Mouse (Mus musculus) neutrophil, adult 5-6 weeks (primary cell): Measurements from ENCODE around the gene Serhl. TPM values are rescaled to one million over a fixed set of nuclear protein-coding genes. Genes with fewer than 3 reads are reported as not detected.

ENCODE experiments used
- ATAC-seq: fragments of 151-379, 151-347 bp; 2 replicates; pipeline ENCODE4 v1.8.0; 2017; ENCODE audit warnings: mild to moderate bottlenecking, moderate TSS enrichment; ENCODE audit not compliant: insufficient number of reproducible peaks, poor library complexity, low FRiP score, severe bottlenecking; ENCODE audit errors: extremely low read depth
- total RNA-seq: library from RNA; stranded (forward); fragments of 200-1000 nt; gene quantifications from 2 replicates; pipeline ENCODE4 v1.2.3, GENCODE M21; 2017

The Serhl gene
- total RNA-seq, 1 experiment from 2014 or later: 20.3 TPM

DNA sequence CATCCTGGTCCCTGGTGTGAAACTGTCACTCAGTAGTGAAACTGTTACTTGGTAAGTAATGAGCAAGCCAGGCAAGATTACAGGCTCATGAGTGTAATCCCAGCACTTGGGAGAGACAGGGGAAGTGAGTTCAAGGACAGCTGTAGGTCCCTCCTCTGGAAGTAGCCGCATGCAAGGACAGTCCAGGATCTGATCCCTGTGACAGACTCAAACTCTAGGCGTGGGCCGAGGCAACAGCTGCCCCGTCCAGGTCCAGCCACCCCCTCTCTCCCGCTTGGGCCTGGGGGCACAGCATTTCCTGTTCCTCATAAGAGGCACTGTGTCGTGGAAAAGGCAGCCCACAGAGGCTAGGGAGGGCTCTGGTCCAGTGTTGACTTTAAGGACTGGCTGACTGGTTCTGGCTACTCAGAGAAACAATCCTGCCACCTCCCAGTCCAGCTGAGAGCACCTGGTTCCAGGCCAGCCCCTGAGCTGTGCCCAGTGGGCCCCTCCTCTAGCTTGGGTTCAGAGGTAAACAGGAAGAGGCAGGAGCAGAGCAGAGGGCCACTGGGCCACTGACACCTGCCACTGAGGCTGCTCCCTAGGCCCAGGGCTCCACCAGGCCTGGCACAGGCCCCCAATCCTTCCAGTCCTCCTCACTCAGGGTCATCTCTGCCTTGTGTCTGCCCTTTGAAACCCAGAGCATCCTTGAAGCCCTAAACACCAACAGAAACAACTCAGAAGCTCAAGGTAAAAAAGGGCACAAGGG is 66.5 kb downstream of the Serhl start:
- no peak for ATAC-seq

DNA sequence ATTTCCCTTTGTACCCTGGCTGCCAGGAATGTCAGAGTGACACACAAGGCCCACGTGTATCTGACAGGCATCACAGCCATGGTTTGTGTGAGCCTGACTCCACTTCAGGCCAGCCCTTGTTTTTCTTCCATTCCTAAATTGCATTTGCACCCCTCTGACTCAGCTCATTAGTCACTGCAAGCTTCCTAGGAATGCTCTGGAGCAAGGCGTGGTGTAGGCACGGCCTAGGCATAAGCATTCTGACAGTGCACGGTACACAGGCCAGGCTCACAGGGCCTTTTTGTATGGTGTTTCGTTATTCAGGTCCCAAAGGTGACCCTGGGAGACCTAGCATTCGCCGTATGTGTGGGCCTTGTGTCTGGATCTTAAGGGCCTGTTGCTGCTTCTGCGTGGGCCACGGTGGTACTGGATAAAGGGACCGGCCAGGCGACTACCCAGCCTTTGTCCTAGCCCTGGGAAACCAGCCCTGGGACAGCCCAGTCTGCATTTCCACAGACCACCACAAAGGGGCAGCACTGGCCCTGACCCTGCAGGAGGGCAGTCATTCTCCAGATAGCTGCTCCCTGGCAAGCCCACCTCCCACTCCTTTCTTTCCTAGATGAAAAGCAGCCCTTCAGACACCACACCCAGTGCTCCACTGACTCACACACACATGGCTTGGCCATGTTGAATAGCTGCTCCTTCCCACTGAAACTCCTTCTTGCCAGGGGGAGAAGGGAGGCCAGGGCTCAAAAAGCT is 67.8 kb downstream of the Serhl start:
- ATAC-seq: peak; percentile 31; the same call in 1 of the 2 replicates

DNA sequence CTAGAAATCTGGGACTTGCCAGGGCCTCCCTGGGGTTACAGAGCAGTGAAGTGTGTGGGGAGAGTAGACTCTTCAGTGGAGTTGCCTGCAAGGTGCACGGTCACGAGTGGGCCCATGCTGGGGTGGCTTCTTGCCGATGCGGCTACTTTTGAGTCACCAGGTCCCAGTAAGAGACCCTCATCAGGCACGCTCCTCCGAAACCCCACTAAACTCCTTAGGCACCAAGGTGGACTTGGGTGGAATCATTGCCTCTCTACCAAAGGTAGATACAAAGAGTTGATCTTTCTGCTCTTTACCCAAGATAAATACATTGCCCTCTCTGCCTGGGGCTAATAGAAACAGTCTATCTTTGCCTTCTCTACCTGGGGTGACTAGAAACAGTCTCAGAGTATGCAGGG is 68.4 kb downstream of the Serhl start:
- ATAC-seq: no peak

DNA sequence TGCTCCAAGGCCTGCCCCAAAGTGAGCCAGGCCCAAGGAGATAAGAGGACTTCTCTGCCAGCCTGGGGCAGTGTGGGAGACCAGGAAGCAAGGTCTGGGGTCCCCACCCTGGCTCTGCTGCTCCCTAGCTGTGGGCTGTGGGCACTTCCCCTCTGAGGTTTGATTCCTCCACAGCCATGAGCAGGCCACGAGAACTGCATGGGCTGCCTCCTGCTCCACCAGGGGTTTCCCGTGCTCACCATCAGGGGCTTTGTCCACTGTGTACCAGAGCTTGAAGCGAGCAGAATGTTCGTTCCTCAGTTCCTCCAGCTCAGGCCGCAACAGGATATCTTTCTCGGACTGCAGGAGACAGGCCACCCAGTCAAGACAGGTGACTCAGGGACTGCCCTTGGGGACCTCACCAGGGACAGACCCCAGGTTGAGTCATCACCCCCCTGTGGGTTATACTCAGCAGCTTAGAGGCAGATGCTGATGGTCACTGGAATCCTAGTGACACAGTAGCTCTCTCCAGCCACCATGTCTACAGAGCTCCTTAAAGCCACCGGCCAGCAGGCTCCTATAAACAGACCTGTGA is 69.4 kb downstream of the Serhl start:
- no peak for ATAC-seq

DNA sequence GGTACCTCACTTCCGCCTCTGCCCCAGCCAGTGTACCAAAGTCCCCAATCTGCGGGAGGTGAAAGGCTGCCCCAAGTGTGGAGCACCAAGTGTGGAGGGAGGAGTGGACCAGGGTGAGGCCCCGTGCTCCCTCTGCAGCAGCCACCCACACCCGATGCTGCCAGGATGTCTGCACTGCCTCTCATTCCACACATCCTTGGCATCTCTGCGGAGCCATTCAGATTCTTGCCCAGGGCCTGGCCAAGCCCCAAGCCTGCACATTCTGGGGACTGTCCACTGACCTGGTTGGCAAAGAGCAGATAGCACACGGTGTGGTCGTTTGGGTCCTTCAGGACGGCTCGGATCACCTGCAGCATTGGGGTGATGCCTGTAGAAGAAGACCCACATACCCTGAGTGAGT is 70.5 kb downstream of the Serhl start:
- no peak for ATAC-seq

DNA sequence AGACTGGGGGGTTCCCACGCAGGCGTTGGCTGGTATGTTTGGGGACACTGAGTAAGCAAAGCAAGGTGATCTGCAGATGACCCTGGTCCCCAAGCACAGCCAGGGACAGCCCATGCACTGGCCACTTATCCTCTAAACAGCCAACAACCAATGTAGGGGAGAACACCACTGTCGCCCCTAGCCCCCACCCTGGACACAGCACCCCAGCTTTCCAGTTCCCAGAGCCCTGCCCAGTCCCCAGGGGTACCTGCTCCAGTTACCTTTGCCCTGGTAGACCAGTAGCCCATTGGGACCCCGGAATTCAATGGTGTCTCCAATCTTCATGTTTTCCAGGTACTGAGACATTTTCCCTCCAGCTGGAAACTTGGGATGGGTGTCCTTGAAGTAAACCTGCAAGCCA is 71.3 kb downstream of the Serhl start:
- ATAC-seq: no peak

DNA sequence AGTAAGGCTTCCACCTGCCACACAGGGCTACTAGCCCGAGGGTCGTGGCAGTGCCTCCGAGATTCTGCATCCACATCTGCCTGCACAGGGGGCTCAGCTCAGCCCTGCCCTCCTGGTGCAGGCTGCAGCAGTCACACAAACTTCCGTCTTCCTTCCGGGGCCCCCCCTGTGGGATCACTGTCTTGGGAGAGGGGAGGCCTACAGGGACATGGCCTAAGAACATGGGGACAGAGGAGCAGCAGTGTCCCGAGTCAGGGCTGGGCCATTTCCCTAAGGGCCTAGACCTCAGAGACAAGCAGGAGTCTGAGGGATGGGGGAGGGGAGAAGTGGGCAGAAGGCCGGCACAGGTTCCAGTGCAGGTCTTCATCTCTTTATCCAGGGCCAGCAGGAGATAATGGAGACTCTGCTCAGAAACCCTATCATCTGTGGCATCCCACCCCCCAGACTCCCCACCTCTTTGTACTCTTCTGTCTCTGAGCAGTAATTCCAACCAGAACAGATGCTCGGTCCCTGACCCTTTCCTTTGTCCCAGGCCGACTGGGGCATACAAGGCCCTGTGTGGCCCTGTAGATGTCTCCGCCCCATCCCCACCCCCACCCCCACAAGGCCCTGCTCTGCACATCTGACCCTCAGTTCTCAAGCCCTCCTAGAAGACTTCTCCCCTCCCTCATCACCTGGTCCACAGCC is 71.9 kb downstream of the Serhl start:
- ATAC-seq: no peak

DNA sequence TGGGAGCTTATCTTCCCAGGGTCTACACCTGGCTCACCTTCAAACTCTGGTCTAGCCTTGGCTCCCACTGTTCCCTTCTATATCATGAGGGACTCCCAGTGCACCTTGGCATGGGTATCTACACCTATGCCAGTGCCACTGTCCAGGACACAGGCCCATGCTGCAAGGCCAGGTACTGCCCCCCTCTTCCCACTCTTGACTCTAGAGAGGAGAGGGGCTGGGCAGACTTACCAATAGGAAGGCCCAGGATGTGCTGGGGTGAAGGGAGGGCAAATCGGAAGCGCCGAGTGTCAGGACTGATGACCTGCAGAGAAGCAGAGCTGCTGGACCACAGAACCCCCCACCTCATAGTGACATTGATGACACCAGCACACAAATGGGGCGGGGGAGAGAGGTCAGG is 72.7 kb downstream of the Serhl start:
- ATAC-seq: no peak

DNA sequence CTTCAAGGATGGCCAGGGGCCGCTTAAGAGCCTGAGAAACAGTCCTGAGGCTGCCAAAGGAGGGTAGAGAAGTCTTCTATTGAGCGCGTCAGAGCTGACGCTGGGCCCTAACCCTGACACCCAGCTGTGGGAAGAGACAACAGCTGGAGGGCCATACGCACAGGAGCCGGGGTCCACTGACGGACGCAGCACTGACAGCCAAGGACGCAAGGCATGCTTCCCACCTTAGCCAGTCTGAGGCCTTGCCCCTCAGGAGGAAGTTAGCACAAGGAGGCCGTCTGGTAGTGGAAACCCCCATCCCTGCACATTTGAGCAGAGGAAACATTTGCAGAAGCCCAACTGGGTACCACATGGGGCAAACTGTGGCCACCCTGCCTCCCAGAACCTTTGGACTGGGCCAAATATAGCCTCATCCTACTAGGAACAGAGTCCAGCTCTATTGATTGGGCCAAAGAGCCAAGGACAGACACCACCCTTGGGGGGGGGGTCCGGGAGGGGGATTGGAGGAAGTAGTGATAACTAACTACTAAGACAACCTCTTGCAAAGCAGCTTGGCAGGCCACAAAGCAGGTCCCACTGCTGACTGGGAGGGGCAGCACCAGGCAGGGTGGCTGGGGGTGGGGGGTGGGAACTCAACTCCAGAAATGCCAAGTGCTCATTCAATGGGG is 73.6 kb downstream of the Serhl start:
- ATAC-seq: no peak

DNA sequence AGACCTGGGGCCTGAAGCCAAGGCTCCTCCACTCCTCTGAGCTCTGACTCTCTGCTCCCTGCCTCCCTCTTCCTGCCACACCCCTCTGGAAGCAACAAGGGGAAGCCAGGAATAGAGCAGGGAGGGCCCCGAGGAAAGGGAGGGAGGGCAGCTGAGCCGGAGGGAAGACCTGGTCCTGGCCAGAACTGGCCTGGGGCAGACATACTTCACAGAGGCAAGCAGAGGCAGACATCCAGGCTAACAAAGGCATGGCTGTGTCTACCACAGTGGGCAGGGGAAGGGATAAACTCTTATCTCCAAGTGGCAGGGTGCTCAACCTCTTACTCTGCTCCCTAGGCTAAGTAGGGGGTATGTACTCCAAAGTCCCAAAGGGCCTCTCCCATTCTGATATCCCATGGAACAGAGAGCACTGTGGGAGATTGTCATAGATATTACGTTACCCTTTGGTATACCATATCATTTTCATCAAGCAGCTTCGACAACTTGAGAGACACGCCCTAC is 75.7 kb downstream of the Serhl start:
- no peak for ATAC-seq

DNA sequence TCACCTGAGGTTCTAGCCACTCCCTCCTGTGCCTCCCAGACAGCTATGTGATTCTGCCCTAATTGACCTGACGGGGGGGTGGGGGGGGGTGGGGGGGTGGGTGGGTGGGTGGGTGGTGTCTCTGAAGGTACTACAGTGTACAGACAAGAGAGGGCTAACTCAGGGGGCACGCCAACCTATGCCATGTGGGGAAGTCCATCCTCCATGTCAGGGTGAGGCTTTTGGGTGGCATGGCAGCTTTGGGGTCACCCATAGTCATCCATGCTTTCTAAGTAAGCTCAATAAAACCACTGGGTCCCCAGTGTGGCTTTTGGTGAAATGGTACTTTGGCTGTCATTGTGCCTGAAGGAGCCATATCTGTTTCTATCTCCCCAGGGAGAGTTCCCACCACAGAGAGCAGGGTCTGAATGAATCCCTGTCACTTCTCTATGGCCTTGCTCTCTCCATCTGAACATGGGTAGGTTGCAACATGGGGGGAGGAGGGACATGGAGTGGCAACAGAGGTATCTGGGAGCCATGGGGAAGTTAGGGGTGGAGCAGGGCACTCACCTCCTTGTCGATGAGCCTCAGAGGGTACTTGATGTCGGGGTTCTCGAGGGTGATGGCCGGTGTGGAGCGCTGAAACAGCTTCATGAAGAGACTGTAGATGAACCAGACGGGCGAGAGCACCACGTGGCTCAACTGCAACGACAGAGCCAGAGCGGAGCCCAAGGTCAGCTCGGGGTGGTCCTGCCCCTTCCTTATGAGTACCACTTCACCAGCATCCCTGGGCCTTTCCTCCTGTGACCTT is 76.4 kb downstream of the Serhl start:
- no peak for ATAC-seq

Other genes starting within 250 kb of the Serhl start
- gene Tcf20, start 101.6 kb upstream of the Serhl start, total RNA-seq: 138 TPM in 2 replicates
- gene Nfam1, start 56.2 kb upstream of the Serhl start, total RNA-seq: 242 and 249 TPM in 2 replicates
- gene Rrp7a, start 33.3 kb downstream of the Serhl start, total RNA-seq: 41.4 and 43.3 TPM in 2 replicates
- gene Poldip3, start 59.9 kb downstream of the Serhl start, total RNA-seq: 115 and 129 TPM in 2 replicates
- gene Cyb5r3, start 83.1 kb downstream of the Serhl start, total RNA-seq: 22.5 and 30.8 TPM in 2 replicates
- gene A4galt, start 162.3 kb downstream of the Serhl start, total RNA-seq: not detected in 2 replicates